11 mouse cellular contexts compared by ENCODE assay signal in genomic region chr10:123840061-123840751, GRCm38 (mm10).
DNase-seq lines count a peak whose midpoint lies in the region; ATAC-seq and TF ChIP-seq lines count a peak whose summit lies in the region.
"Had no signal": no experiment of that assay in that cellular context is flagged by ENCODE, and none has a peak within 500 bp of the region (broad histone marks: within the 10 kb centered on the region; RNA-seq: fewer than 3 reads in every experiment).

No protein-coding gene starts in this region.

- no peak overlapping the region for H3K4me2 ChIP-seq in embryonic facial prominence, embryonic 14.5 days (ENCODE audit: low read depth, low read length)
- peak overlapping the region; percentile 24 for H3K4me2 ChIP-seq in midbrain, embryonic 15.5 days

- WGBS in embryonic facial prominence, embryonic 14.5 days = 24% methylated on average over 13 of the region's 13 CpGs
- 37% methylated on average over 13 of the region's 13 CpGs for WGBS in embryonic facial prominence, embryonic 10.5 days
- 31% methylated on average over 13 of the region's 13 CpGs for WGBS in midbrain, embryonic 15.5 days

- DNase-seq in embryonic facial prominence, embryonic 14.5 days (ENCODE audit: low spot score) = peak; percentile 29
- DNase-seq in embryonic facial prominence, embryonic 10.5 days (ENCODE audit: low spot score) = no peak
- peak; percentile 3 for DNase-seq in embryo, embryonic 10.5 days (ENCODE audit: low spot score)
- DNase-seq in layer of hippocampus, adult 2 months (ENCODE audit: low spot score in 2 of 2) = peak; percentile 34 to 49
- no peak for DNase-seq in urinary bladder, postnatal 36 days (ENCODE audit: low spot score in 2 of 2)
- DNase-seq in T-cell, adult 2 months (ENCODE audit: low spot score) = no peak
- no peak for DNase-seq in cerebellum, adult 11-12 months
- DNase-seq: B cell, adult 2 months; cerebellum, adult 18-20 months; kidney, postnatal 25 days had no signal

- no peak for ATAC-seq in embryonic facial prominence, embryonic 14.5 days (ENCODE audit: low read depth)
- ATAC-seq in midbrain, embryonic 15.5 days (replicated peaks) = no peak

- no peaks in the 10 kb centered on the region for H3K27me3 ChIP-seq in embryonic facial prominence, embryonic 14.5 days (replicated peaks; ENCODE audit: control insufficient read depth, insufficient read depth, low read length)
- H3K27me3 ChIP-seq in embryonic facial prominence, embryonic 10.5 days (replicated peaks; ENCODE audit: low read depth, poor library complexity, severe bottlenecking) = no peaks in the 10 kb centered on the region
- no peaks in the 10 kb centered on the region for H3K27me3 ChIP-seq in midbrain, embryonic 15.5 days (replicated peaks)

- H3K9ac ChIP-seq in embryonic facial prominence, embryonic 14.5 days (ENCODE audit: low read depth, low read length) = no peak overlapping the region
- H3K9ac ChIP-seq in midbrain, embryonic 15.5 days = no peak overlapping the region

- no peak overlapping the region for H3K27ac ChIP-seq in embryonic facial prominence, embryonic 14.5 days (replicated peaks; ENCODE audit: low read depth, low read length)
- no peak overlapping the region for H3K27ac ChIP-seq in embryonic facial prominence, embryonic 10.5 days (replicated peaks)
- H3K27ac ChIP-seq in layer of hippocampus, adult 2 months = peak overlapping the region; percentile 85
- H3K27ac ChIP-seq in midbrain, embryonic 15.5 days = no peak overlapping the region

- no peaks in the 10 kb centered on the region for H3K4me1 ChIP-seq in embryonic facial prominence, embryonic 14.5 days (ENCODE audit: control insufficient read depth, insufficient read depth, low read length)
- no peaks in the 10 kb centered on the region for H3K4me1 ChIP-seq in embryonic facial prominence, embryonic 10.5 days
- H3K4me1 ChIP-seq in midbrain, embryonic 15.5 days = no peaks in the 10 kb centered on the region

- H3K36me3 ChIP-seq in embryonic facial prominence, embryonic 14.5 days (ENCODE audit: control insufficient read depth, insufficient read depth, low read length) = no peaks in the 10 kb centered on the region
- H3K36me3 ChIP-seq in embryonic facial prominence, embryonic 10.5 days (replicated peaks) = no peaks in the 10 kb centered on the region
- H3K36me3 ChIP-seq in midbrain, embryonic 15.5 days (replicated peaks) = no peaks in the 10 kb centered on the region

- H3K9me3 ChIP-seq in embryonic facial prominence, embryonic 14.5 days (ENCODE audit: control insufficient read depth, low read length) = no peaks in the 10 kb centered on the region
- no peaks in the 10 kb centered on the region for H3K9me3 ChIP-seq in embryonic facial prominence, embryonic 10.5 days
- no peaks in the 10 kb centered on the region for H3K9me3 ChIP-seq in midbrain, embryonic 15.5 days

- TF ChIP-seq CTCF in layer of hippocampus, adult 2 months (conservative IDR thresholded peaks at IDR 0.05) = no peak

- H3K4me3 ChIP-seq in embryonic facial prominence, embryonic 14.5 days (ENCODE audit: low read depth, low read length) = no peak overlapping the region
- H3K4me3 ChIP-seq in embryonic facial prominence, embryonic 10.5 days = no peak overlapping the region
- peak overlapping the region; percentile 24; the same call in 1 of the 2 replicates for H3K4me3 ChIP-seq in layer of hippocampus, adult 2 months
- no peak overlapping the region for H3K4me3 ChIP-seq in midbrain, embryonic 15.5 days

Comparison
In these comparisons a context has a peak if more than half of its experiments do, and no peak if none do; other contexts are left out.
1. DNase-seq: peak in embryonic facial prominence, embryonic 14.5 days (single experiment), embryo, embryonic 10.5 days (single experiment) and layer of hippocampus, adult 2 months (2 of 2); none in embryonic facial prominence, embryonic 10.5 days (single experiment), urinary bladder, postnatal 36 days (0 of 2), T-cell, adult 2 months (single experiment) and cerebellum, adult 11-12 months (single experiment).